ENCODE assay signal across 8 mouse cellular contexts in the genomic region with DNA sequence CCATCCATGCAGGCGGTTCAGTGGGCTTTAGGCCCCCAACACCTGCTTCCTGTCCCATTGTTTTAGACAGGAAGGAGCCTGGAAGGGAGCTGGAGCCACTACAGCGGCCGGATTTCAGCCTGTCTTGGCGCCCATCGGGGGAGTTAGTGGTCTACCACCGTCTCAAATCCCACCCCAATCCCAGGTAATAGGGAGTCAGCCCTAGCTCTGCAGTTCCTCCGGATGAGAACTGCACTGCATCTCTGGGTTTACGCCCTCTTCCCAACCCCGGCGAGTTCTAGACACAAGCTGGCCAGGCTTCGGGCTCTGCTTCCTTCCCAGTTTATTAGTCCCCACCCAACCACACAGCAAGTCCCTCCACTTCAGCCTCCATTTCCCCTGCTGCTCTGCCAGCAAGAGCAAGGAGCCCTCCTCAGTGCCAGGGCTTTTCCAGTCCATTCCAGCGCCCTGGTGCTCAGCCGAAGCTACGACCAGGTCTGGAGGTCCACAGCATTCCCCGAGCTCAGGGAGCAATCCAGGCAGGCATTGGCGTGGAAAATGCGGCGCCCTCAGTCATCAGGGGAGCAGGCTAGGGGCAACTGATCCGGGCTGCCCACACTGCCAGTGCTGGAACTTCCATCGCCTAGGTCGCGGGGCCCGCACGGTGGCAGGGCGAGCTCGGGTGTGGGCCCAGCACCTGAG. TPM values are rescaled to one million over a fixed set of nuclear protein-coding genes. Genes with fewer than 3 reads are reported as not detected.
A peak's percentile ranks its signal among the peaks of the same experiment; 100 is the strongest.
DNase-seq lines count a peak whose midpoint lies in the region; ATAC-seq and TF ChIP-seq lines count a peak whose summit lies in the region.

No protein-coding gene starts in this region.

- H3K4me2 ChIP-seq in forebrain, embryonic 13.5 days = peak overlapping the region; percentile 99
- H3K4me2 ChIP-seq in hindbrain, embryonic 16.5 days (ENCODE audit: low read length) = peak overlapping the region; percentile 98
- peak overlapping the region; percentile 100 for H3K4me2 ChIP-seq in liver, embryonic 16.5 days (ENCODE audit: low read depth, low read length)

- H3K27ac ChIP-seq in forebrain, embryonic 13.5 days = peak overlapping the region; percentile 96
- H3K27ac ChIP-seq in hindbrain, embryonic 16.5 days (ENCODE audit: low read depth, low read length) = peak overlapping the region; percentile 98
- no peak overlapping the region for H3K27ac ChIP-seq in liver, embryonic 16.5 days (ENCODE audit: low read length)
- peak overlapping the region; percentile 97 for H3K27ac ChIP-seq in olfactory bulb, adult 2 months (ENCODE audit: insufficient read depth, low read depth, low read length)

- TF ChIP-seq POLR2A in olfactory bulb, adult 2 months (IDR thresholded peaks at IDR 0.05; ENCODE audit: insufficient read depth, low read depth, low read length) = no peak

- 0 out of 2 replicates have a peak, but pooled peaks cover 9% of the 10 kb centered on the region for H3K36me3 ChIP-seq in forebrain, embryonic 13.5 days (ENCODE audit: poor library complexity, severe bottlenecking)
- peaks cover 3% of the 10 kb centered on the region; the same call in 1 of the 2 replicates for H3K36me3 ChIP-seq in hindbrain, embryonic 16.5 days (ENCODE audit: control insufficient read depth, insufficient read depth, low read length)
- H3K36me3 ChIP-seq in liver, embryonic 16.5 days (ENCODE audit: control insufficient read depth, insufficient read depth) = no peaks in the 10 kb centered on the region

- peak overlapping the region; percentile 77 for H3K4me3 ChIP-seq in forebrain, embryonic 13.5 days
- peak overlapping the region; percentile 94 for H3K4me3 ChIP-seq in hindbrain, embryonic 16.5 days (ENCODE audit: low read length)
- H3K4me3 ChIP-seq in liver, embryonic 16.5 days (ENCODE audit: low read depth, low read length) = peak overlapping the region; percentile 80
- peak overlapping the region; percentile 91 for H3K4me3 ChIP-seq in olfactory bulb, adult 2 months (ENCODE audit: insufficient read depth, low read depth, low read length)

- H3K4me1 ChIP-seq in forebrain, embryonic 13.5 days = peaks cover 43% of the 10 kb centered on the region
- H3K4me1 ChIP-seq in hindbrain, embryonic 16.5 days (ENCODE audit: control insufficient read depth, insufficient read depth, low read depth, low read length) = peaks cover 35% of the 10 kb centered on the region
- peaks cover 33% of the 10 kb centered on the region for H3K4me1 ChIP-seq in liver, embryonic 16.5 days (ENCODE audit: control insufficient read depth, low read depth, low read length)
- H3K4me1 ChIP-seq in olfactory bulb, adult 2 months (ENCODE audit: control insufficient read depth, insufficient read depth, low read length) = peaks cover 33% of the 10 kb centered on the region

- H3K9me3 ChIP-seq in forebrain, embryonic 13.5 days (replicated peaks) = no peaks in the 10 kb centered on the region
- H3K9me3 ChIP-seq in hindbrain, embryonic 16.5 days (ENCODE audit: control insufficient read depth, low read length) = no peaks in the 10 kb centered on the region
- no peaks in the 10 kb centered on the region for H3K9me3 ChIP-seq in liver, embryonic 16.5 days (replicated peaks; ENCODE audit: control insufficient read depth, low read length)

- DNase-seq in frontal cortex, postnatal 10 days (ENCODE audit: low spot score in 2 of 2) = no peak
- no peak for DNase-seq in thymus, adult 18-20 months
- no peak for DNase-seq in retina, postnatal 1 day

- H3K27me3 ChIP-seq in forebrain, embryonic 13.5 days = peaks cover 6% of the 10 kb centered on the region; the same call in 1 of the 2 replicates
- no peaks in the 10 kb centered on the region for H3K27me3 ChIP-seq in hindbrain, embryonic 16.5 days (replicated peaks; ENCODE audit: control insufficient read depth, insufficient read depth, low read length)
- no peaks in the 10 kb centered on the region for H3K27me3 ChIP-seq in liver, embryonic 16.5 days (ENCODE audit: control insufficient read depth, insufficient read depth, low read depth, low read length)

- peak overlapping the region; percentile 89 for H3K9ac ChIP-seq in forebrain, embryonic 13.5 days
- peak overlapping the region; percentile 96 for H3K9ac ChIP-seq in hindbrain, embryonic 16.5 days (ENCODE audit: low read depth, low read length)
- H3K9ac ChIP-seq in liver, embryonic 16.5 days (ENCODE audit: low read depth, low read length) = peak overlapping the region; percentile 77

- 5% methylated on average over 26 of the region's 26 CpGs for WGBS in forebrain, embryonic 13.5 days
- WGBS in hindbrain, embryonic 16.5 days = 2% methylated on average over 26 of the region's 26 CpGs
- 3% methylated on average over 26 of the region's 26 CpGs for WGBS in liver, embryonic 16.5 days (ENCODE audit: insufficient replicate concordance)
- 2% methylated on average over 26 of the region's 26 CpGs for WGBS in olfactory bulb, adult 2 months

- peak; percentile 4; the same call in 1 of the 2 replicates for TF ChIP-seq CTCF in olfactory bulb, adult 2 months (IDR thresholded peaks at IDR 0.05; ENCODE audit: insufficient read depth, low read depth, low read length)

- ATAC-seq in frontal cortex, adult (ENCODE audit: low TSS enrichment) = 0 out of 2 replicates have a peak, but pooled peaks have one; percentile 13
- no peak for ATAC-seq in forebrain, embryonic 13.5 days
- no peak for ATAC-seq in hindbrain, embryonic 16.5 days
- no peak for ATAC-seq in liver, embryonic 16.5 days (ENCODE audit: low read depth)

RNA-seq across cellular contexts. Expression of a gene that starts 1.3 kb away (rescaled TPM):
- polyA plus RNA-seq in forebrain, embryonic 13.5 days (2015; fragmentation: Nextera tagmentation; extraction: Ambion mirVana) = 6.5 and 7.1 TPM in 2 replicates
- polyA plus RNA-seq in hindbrain, embryonic 16.5 days (2015; fragmentation: Nextera tagmentation; extraction: Ambion mirVana) = 11.4 and 12.4 TPM in 2 replicates
- polyA plus RNA-seq in liver, embryonic 16.5 days (2015; fragmentation: Nextera tagmentation; extraction: Ambion mirVana) = 0.86 and 0.97 TPM in 2 replicates
- not detected in 2 replicates for polyA plus RNA-seq in olfactory bulb, adult 2 months (2012; ENCODE audit: insufficient read depth, insufficient read length, low replicate concordance, missing spikeins)

RNA-seq across cellular contexts. Expression of a gene that starts 4.0 kb away (rescaled TPM):
- polyA plus RNA-seq in forebrain, embryonic 13.5 days (2015; fragmentation: Nextera tagmentation; extraction: Ambion mirVana) = 153 and 155 TPM in 2 replicates
- 147 and 153 TPM in 2 replicates for polyA plus RNA-seq in hindbrain, embryonic 16.5 days (2015; fragmentation: Nextera tagmentation; extraction: Ambion mirVana)
- polyA plus RNA-seq in liver, embryonic 16.5 days (2015; fragmentation: Nextera tagmentation; extraction: Ambion mirVana) = 25.9 and 27.2 TPM in 2 replicates
- not detected in 2 replicates for polyA plus RNA-seq in olfactory bulb, adult 2 months (2012; ENCODE audit: insufficient read depth, insufficient read length, low replicate concordance, missing spikeins)

RNA-seq across cellular contexts. Expression of a gene that starts 9.0 kb away (rescaled TPM):
- polyA plus RNA-seq in forebrain, embryonic 13.5 days (2015; fragmentation: Nextera tagmentation; extraction: Ambion mirVana) = not detected in 2 replicates
- not detected in 2 replicates for polyA plus RNA-seq in hindbrain, embryonic 16.5 days (2015; fragmentation: Nextera tagmentation; extraction: Ambion mirVana)
- polyA plus RNA-seq in liver, embryonic 16.5 days (2015; fragmentation: Nextera tagmentation; extraction: Ambion mirVana) = not detected in 2 replicates
- not detected in 2 replicates for polyA plus RNA-seq in olfactory bulb, adult 2 months (2012; ENCODE audit: insufficient read depth, insufficient read length, low replicate concordance, missing spikeins)

RNA-seq across cellular contexts. Expression of a gene that starts 11.9 kb away (rescaled TPM):
- polyA plus RNA-seq in forebrain, embryonic 13.5 days (2015; fragmentation: Nextera tagmentation; extraction: Ambion mirVana) = 4.4 and 5.4 TPM in 2 replicates
- polyA plus RNA-seq in hindbrain, embryonic 16.5 days (2015; fragmentation: Nextera tagmentation; extraction: Ambion mirVana) = 4.5 TPM in 2 replicates
- polyA plus RNA-seq in liver, embryonic 16.5 days (2015; fragmentation: Nextera tagmentation; extraction: Ambion mirVana) = 0.36 and 0.58 TPM in 2 replicates
- not detected in 2 replicates for polyA plus RNA-seq in olfactory bulb, adult 2 months (2012; ENCODE audit: insufficient read depth, insufficient read length, low replicate concordance, missing spikeins)

RNA-seq across cellular contexts. Expression of a gene that starts 17.4 kb away (rescaled TPM):
- 30.7 and 31.1 TPM in 2 replicates for polyA plus RNA-seq in forebrain, embryonic 13.5 days (2015; fragmentation: Nextera tagmentation; extraction: Ambion mirVana)
- 44.2 and 53.1 TPM in 2 replicates for polyA plus RNA-seq in hindbrain, embryonic 16.5 days (2015; fragmentation: Nextera tagmentation; extraction: Ambion mirVana)
- 13.5 and 15.8 TPM in 2 replicates for polyA plus RNA-seq in liver, embryonic 16.5 days (2015; fragmentation: Nextera tagmentation; extraction: Ambion mirVana)
- polyA plus RNA-seq in olfactory bulb, adult 2 months (2012; ENCODE audit: insufficient read depth, insufficient read length, low replicate concordance, missing spikeins) = not detected in 2 replicates

Comparison
In these comparisons a context has a peak if more than half of its experiments do, and no peak if none do; other contexts are left out.
1. RNA of a gene that starts 4.0 kb away (polyA plus RNA-seq): 153 to 155 TPM in forebrain, embryonic 13.5 days, 147 to 153 TPM in hindbrain, embryonic 16.5 days and 25.9 to 27.2 TPM in liver, embryonic 16.5 days; not detected in olfactory bulb, adult 2 months; every median in the first group is over 10 times any median in the second.
2. Peak in every context shown above with its lines, with median percentiles within 50 percentile points of each other: H3K4me2 ChIP-seq, H3K4me3 ChIP-seq and H3K9ac ChIP-seq.